Mouse (Mus musculus): Measurements from ENCODE around the gene Gm49366.

GRCm38 (mm10) chr12:83998341-83999107 lies 40.2 kb upstream of the Gm49366 start:
- TF ChIP-seq POLR2A (IDR thresholded peaks at IDR 0.05; ENCODE audit: control insufficient read depth, low read depth, low read length) (no peak), CTCF (IDR thresholded peaks at IDR 0.05; ENCODE audit: control insufficient read depth, insufficient read depth, insufficient replicate concordance, low read depth, low read length) (no peak)
